Mouse (Mus musculus): ENCODE measurements around the gene Rin1. TPM values are rescaled to one million over a fixed set of nuclear protein-coding genes. Genes with fewer than 3 reads are reported as not detected.
A peak's percentile ranks its signal among the peaks of the same experiment; 100 is the strongest.

Rin1 gene
- polyA plus RNA-seq, 1 experiment from 2014 or later: 3.0 TPM

DNA sequence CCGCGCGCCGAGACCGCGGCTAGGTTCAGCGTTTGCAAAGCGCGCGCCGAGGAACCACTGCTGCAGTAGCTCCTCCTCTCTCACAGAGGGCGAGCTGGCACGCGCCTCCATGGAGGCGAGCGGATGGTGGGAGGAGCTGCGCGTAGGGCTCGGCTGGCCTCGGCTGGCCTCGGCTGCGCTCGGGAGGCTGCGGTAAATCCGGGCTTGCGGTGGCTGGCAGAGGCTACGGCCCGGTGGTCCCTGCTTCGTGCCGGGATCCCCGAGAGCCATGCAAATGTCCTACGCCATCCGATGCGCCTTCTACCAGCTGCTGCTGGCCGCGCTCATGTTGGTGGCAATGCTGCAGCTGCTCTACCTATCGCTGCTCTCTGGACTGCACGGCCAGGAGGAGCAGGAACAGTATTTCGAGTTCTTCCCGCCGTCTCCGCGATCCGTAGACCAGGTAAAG, 11.5 kb upstream of the Rin1 start, which contains the start of the genes B4gat1 and AC124502.3:
B4gat1 (plus strand) TSS at position 118 of the 448 bp plus-strand sequence.
AC124502.3 (plus strand) TSS at position 183 of the 448 bp plus-strand sequence.
- Histone ChIP-seq H3K27me3 (ENCODE audit: control insufficient read depth, insufficient read depth, low read length) (no peaks in the 10 kb centered on the region), H3K27ac (ENCODE audit: low read depth, low read length) (peak within 1 kb of the TSS; percentile 57; the same call in 1 of the 2 replicates), H3K36me3 (ENCODE audit: control insufficient read depth, insufficient read depth, low read length) (no peaks in the 10 kb centered on the region), H3K4me1 (ENCODE audit: control insufficient read depth, insufficient read depth, low read length) (peaks cover 20% of the 10 kb centered on the region), H3K9ac (ENCODE audit: low read depth, low read length) (peak within 1 kb of the TSS; percentile 88), H3K4me2 (peak within 1 kb of the TSS; percentile 95), H3K9me3 (replicated peaks; ENCODE audit: control insufficient read depth, low read length) (no peaks in the 10 kb centered on the region), H3K4me3 (ENCODE audit: low read depth, low read length) (peak within 1 kb of the TSS; percentile 76)
- peak; percentile 82 for ATAC-seq (replicated peaks; ENCODE audit: insufficient number of reproducible peaks, low FRiP score, low TSS enrichment)
- under 1% methylated on average over 43 of the region's 44 CpGs for WGBS (ENCODE audit: insufficient replicate concordance)

DNA sequence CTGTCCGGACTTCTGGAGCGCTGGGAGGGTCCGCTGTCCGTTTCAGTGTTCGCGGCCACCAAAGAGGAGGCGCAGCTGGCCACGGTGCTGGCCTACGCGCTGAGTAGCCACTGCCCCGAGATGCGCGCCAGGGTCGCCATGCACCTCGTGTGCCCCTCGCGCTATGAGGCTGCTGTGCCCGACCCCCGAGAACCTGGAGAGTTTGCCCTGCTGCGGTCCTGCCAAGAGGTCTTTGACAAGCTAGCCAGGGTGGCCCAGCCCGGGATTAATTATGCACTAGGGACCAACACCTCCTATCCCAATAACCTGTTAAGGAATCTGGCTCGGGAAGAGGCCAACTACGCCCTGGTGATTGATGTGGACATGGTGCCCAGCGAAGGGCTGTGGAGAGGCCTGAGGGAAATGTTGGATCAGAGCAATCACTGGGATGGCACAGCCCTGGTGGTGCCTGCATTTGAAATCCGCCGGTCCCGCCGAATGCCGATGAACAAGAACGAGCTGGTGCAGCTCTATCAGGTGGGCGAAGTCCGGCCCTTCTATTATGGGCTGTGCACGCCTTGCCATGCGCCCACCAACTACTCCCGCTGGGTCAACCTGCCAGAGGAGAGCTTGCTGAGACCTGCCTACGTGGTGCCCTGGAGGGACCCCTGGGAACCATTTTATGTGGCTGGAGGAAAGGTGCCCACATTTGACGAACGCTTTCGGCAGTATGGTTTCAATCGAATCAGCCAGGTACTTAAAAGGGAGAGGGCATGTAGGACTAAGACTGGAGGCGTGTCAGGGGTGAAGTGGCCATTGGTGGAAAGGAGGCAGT, 10.8 kb upstream of the Rin1 start:
- H3K4me1 ChIP-seq (ENCODE audit: control insufficient read depth, insufficient read depth, low read length): peaks cover 20% of the 10 kb centered on the region
- 15% methylated on average over 41 of the region's 41 CpGs for WGBS (ENCODE audit: insufficient replicate concordance)
- H3K27ac ChIP-seq (ENCODE audit: low read depth, low read length): no peak overlapping the region
- H3K4me3 ChIP-seq (ENCODE audit: low read depth, low read length): peak overlapping the region; percentile 76
- H3K9me3 ChIP-seq (replicated peaks; ENCODE audit: control insufficient read depth, low read length): no peaks in the 10 kb centered on the region
- H3K9ac ChIP-seq (ENCODE audit: low read depth, low read length): peak overlapping the region; percentile 88
- ATAC-seq (replicated peaks; ENCODE audit: insufficient number of reproducible peaks, low FRiP score, low TSS enrichment): no peak
- peak overlapping the region; percentile 95 for H3K4me2 ChIP-seq
- no peaks in the 10 kb centered on the region for H3K27me3 ChIP-seq (ENCODE audit: control insufficient read depth, insufficient read depth, low read length)
- no peaks in the 10 kb centered on the region for H3K36me3 ChIP-seq (ENCODE audit: control insufficient read depth, insufficient read depth, low read length)

DNA sequence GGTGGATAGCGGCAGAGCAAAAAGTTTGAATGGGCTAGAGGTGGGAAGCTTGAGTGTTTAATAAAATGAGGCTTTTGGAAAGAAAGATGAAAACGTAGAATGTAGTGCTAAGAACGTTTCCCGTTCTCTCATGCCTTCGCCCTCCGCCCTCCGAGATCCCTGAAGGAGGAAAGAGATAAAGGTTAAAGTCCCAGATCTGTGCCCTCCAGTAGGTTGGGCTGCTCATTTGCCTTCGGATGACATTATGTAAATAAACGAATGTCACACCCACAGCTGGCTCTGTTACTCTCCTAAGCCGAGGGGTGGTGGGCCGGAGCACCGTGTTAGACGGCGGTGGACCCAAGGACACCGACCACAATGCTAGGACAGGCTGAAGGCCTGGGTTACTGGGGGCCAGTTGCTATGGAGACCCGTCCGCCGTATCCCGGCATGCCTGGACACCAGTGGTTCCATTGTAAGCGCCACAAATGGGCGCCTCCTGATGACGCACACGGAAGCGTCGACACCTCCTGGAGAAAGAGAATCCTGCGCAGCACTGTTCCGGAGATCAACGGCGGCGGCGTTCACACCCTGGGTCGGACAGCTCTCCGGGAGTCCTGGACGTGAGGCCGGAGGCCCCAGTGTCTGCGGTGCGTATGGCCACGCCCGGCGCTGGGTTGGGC, 9.3 kb upstream of the Rin1 start, which contains the start of gene Brms1:
Brms1 (plus strand) TSS at position 493 of the 662 bp plus-strand sequence.
- Histone ChIP-seq H3K4me1 (ENCODE audit: control insufficient read depth, insufficient read depth, low read length) (peaks cover 20% of the 10 kb centered on the region), H3K4me2 (peak within 1 kb of the TSS; percentile 95), H3K9me3 (replicated peaks; ENCODE audit: control insufficient read depth, low read length) (no peaks in the 10 kb centered on the region), H3K36me3 (ENCODE audit: control insufficient read depth, insufficient read depth, low read length) (no peaks in the 10 kb centered on the region), H3K9ac (ENCODE audit: low read depth, low read length) (peak within 1 kb of the TSS; percentile 92), H3K27me3 (ENCODE audit: control insufficient read depth, insufficient read depth, low read length) (no peaks in the 10 kb centered on the region), H3K4me3 (ENCODE audit: low read depth, low read length) (peak within 1 kb of the TSS; percentile 93), H3K27ac (ENCODE audit: low read depth, low read length) (peak within 1 kb of the TSS; percentile 72)
- WGBS (ENCODE audit: insufficient replicate concordance): 4% methylated on average over 40 of the region's 40 CpGs
- ATAC-seq (replicated peaks; ENCODE audit: insufficient number of reproducible peaks, low FRiP score, low TSS enrichment): peak; percentile 60

DNA sequence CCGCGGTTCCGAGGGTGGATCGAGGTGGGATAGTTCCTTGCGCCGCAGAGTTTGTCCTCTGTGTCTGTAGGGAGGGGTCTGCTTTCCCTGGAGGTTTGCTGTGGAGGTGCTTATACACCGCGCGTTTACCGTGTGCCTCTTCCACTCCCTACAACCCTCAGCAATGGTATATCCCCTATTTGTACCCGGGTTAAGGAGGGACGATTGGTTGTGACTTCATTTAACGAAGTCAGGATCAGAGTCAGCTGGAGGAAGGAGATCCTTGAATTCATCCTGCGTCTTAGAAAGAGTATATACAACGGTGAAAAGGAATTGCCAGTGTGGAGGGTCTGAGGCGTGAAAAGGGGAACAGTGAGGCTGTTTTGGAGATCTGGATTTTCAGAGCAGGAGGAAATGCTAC, 8.7 kb upstream of the Rin1 start:
- Histone ChIP-seq H3K4me3 (ENCODE audit: low read depth, low read length) (peak overlapping the region; percentile 93), H3K27ac (ENCODE audit: low read depth, low read length) (peak overlapping the region; percentile 72), H3K4me2 (peak overlapping the region; percentile 95), H3K9me3 (replicated peaks; ENCODE audit: control insufficient read depth, low read length) (no peaks in the 10 kb centered on the region), H3K4me1 (ENCODE audit: control insufficient read depth, insufficient read depth, low read length) (peaks cover 20% of the 10 kb centered on the region), H3K36me3 (ENCODE audit: control insufficient read depth, insufficient read depth, low read length) (no peaks in the 10 kb centered on the region; the same call in 1 of the 2 replicates), H3K27me3 (ENCODE audit: control insufficient read depth, insufficient read depth, low read length) (no peaks in the 10 kb centered on the region), H3K9ac (ENCODE audit: low read depth, low read length) (peak overlapping the region; percentile 92)
- no peak for ATAC-seq (replicated peaks; ENCODE audit: insufficient number of reproducible peaks, low FRiP score, low TSS enrichment)
- under 1% methylated on average over 16 of the region's 16 CpGs for WGBS (ENCODE audit: insufficient replicate concordance)

DNA sequence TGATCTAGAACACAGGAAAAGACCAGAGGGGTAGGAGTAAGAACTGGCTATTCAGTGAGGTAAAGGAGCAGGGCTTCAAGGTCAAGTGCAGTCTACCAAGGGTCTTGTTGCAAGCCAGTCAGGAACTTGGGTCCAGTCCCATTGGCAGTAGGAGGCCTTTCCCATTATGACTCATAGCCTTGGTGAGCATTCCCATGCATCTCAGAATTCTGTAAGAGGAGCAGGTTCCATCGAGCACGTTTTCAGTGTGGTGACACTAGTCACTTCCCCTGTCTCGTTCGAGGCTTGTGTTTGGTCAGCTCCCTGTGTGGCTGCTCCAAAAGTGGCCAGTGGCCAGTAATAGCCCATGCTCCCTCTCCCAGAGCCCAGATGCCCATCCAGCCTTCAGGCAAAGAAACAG, 4.8 kb upstream of the Rin1 start:
- H3K36me3 ChIP-seq (ENCODE audit: control insufficient read depth, insufficient read depth, low read length): no peaks in the 10 kb centered on the region; the same call in 1 of the 2 replicates
- WGBS (ENCODE audit: insufficient replicate concordance): 70% methylated on average over 4 of the region's 4 CpGs

DNA sequence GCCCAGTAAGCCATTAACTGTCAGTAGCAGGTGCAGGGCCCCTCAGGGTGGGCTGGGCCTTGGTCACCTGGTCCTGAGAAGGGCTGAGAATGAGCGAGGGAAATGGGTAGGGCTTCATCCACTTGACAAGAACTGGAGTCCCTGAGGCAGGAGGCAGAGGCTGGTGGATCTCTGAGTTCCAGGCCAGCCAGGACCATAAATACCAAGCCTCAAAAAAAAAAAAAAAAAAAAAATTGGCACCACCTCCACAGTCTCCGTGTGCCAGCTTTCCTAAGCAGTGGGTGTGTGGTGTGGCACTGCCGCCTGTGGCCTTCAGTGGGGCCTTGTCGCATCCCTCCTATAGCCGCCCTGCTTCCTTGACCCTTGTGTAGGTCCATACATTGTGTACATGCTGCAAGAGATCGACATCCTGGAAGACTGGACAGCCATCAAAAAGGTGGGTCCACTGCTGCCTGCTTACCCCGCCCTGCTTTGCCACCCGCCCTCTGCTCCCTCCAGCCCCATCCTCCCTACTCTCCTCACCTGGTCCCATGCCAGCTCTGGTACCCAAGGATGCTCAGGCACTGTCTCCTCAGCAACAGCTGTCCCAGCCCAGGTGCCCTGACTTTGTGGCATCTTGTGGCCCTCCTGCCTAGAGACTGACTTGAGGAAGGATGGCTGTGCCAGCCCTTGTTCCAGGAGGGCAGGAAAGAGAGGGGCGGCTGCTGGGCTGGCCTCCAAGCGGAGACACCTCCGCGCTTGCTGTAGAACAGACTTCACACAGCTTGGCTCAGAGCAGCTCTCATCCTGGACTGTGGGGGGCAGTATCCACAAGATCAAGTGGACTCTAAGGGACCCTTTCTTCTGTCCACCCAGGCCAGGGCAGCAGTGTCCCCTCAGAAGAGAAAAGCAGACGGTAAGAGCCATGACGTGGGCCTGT, 1.9 kb upstream of the Rin1 start:
- 84% methylated on average over 14 of the region's 14 CpGs for WGBS (ENCODE audit: insufficient replicate concordance)
- H3K36me3 ChIP-seq (ENCODE audit: control insufficient read depth, insufficient read depth, low read length): no peaks in the 10 kb centered on the region; the same call in 1 of the 2 replicates

More for the DNA sequence above, 4.8 kb upstream of the Rin1 start:
- H3K9me3 ChIP-seq (replicated peaks; ENCODE audit: control insufficient read depth, low read length): no peaks in the 10 kb centered on the region
- H3K4me1 ChIP-seq (ENCODE audit: control insufficient read depth, insufficient read depth, low read length): peaks cover 15% of the 10 kb centered on the region
- no peak overlapping the region for H3K4me2 ChIP-seq
- no peaks in the 10 kb centered on the region for H3K27me3 ChIP-seq (ENCODE audit: control insufficient read depth, insufficient read depth, low read length)
- H3K9ac ChIP-seq (ENCODE audit: low read depth, low read length): no peak overlapping the region
- ATAC-seq (replicated peaks; ENCODE audit: insufficient number of reproducible peaks, low FRiP score, low TSS enrichment): no peak
- no peak overlapping the region for H3K4me3 ChIP-seq (ENCODE audit: low read depth, low read length)
- no peak overlapping the region for H3K27ac ChIP-seq (ENCODE audit: low read depth, low read length)

DNA sequence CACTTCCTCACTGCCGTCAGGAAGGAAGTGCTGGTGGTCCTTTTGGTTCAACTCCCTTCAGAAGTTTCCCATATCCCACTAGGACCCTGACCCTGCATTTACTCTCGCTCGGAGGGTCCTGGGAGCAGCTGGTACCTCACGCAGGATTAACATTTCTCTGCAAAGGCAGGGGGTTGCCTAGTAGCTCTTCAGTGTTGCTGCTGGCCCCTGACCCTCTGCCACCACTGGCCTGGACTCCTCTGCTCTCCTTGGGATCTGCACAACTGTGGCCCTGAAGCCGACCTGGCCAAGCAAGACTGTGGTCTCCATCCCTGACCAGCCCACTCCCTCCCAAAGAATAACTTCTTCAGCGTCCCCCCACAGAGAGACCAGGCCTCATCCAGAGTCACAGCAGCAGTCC, 956 bp upstream of the Rin1 start:
- no peaks in the 10 kb centered on the region; the same call in 1 of the 2 replicates for H3K36me3 ChIP-seq (ENCODE audit: control insufficient read depth, insufficient read depth, low read length)
- no peak overlapping the region for H3K9ac ChIP-seq (ENCODE audit: low read depth, low read length)
- WGBS (ENCODE audit: insufficient replicate concordance): 75% methylated on average over 6 of the region's 6 CpGs
- ATAC-seq (replicated peaks; ENCODE audit: insufficient number of reproducible peaks, low FRiP score, low TSS enrichment): no peak
- no peak overlapping the region for H3K4me3 ChIP-seq (ENCODE audit: low read depth, low read length)
- no peaks in the 10 kb centered on the region for H3K9me3 ChIP-seq (replicated peaks; ENCODE audit: control insufficient read depth, low read length)
- no peak overlapping the region for H3K27ac ChIP-seq (ENCODE audit: low read depth, low read length)
- no peak overlapping the region for H3K4me2 ChIP-seq
- peaks cover 21% of the 10 kb centered on the region for H3K4me1 ChIP-seq (ENCODE audit: control insufficient read depth, insufficient read depth, low read length)
- peaks cover 24% of the 10 kb centered on the region for H3K27me3 ChIP-seq (ENCODE audit: control insufficient read depth, insufficient read depth, low read length)

More for the DNA sequence above, 1.9 kb upstream of the Rin1 start:
- H3K9ac ChIP-seq (ENCODE audit: low read depth, low read length): no peak overlapping the region
- H3K27ac ChIP-seq (ENCODE audit: low read depth, low read length): no peak overlapping the region
- H3K4me2 ChIP-seq: no peak overlapping the region
- peaks cover 16% of the 10 kb centered on the region for H3K27me3 ChIP-seq (ENCODE audit: control insufficient read depth, insufficient read depth, low read length)
- peaks cover 21% of the 10 kb centered on the region for H3K4me1 ChIP-seq (ENCODE audit: control insufficient read depth, insufficient read depth, low read length)
- no peak for ATAC-seq (replicated peaks; ENCODE audit: insufficient number of reproducible peaks, low FRiP score, low TSS enrichment)
- no peaks in the 10 kb centered on the region for H3K9me3 ChIP-seq (replicated peaks; ENCODE audit: control insufficient read depth, low read length)
- H3K4me3 ChIP-seq (ENCODE audit: low read depth, low read length): no peak overlapping the region
